Mouse (Mus musculus) ES-Bruce4 (cell line): ENCODE measurements around the gene Etaa1.

Source experiments
- CTCF ChIP-seq: IDR thresholded peaks from one replicate; pipeline ENCODE4 v1.8.1; 2011; ENCODE audit warnings: low read depth, low read length
- EP300 ChIP-seq: IDR thresholded peaks from 2 replicates; pipeline ENCODE4 v1.6.1; 2011; ENCODE audit warnings: low read depth, low read length; ENCODE audit not compliant: insufficient read depth
- POLR2A ChIP-seq: IDR thresholded peaks from one replicate; pipeline ENCODE4 v1.8.1; 2011; ENCODE audit warnings: low read length; ENCODE audit not compliant: insufficient read depth

GRCm38 (mm10) chr11:17953231-17954134 is at the start of gene Etaa1:
- TF ChIP-seq CTCF (no peak), EP300 (no peak), POLR2A (peak; percentile 87)
